Mouse (Mus musculus) frontal cortex, adult (tissue): ENCODE data around the gene Itpr3.

Experiments
- ATAC-seq: cut with Nextera tagmentation; 2 replicates; pipeline ENCODE4 v1.9.2; 2017; ENCODE audit warnings: mild to moderate bottlenecking, moderate library complexity, mixed read lengths; ENCODE audit not compliant: low TSS enrichment

The Itpr3 gene

DNA sequence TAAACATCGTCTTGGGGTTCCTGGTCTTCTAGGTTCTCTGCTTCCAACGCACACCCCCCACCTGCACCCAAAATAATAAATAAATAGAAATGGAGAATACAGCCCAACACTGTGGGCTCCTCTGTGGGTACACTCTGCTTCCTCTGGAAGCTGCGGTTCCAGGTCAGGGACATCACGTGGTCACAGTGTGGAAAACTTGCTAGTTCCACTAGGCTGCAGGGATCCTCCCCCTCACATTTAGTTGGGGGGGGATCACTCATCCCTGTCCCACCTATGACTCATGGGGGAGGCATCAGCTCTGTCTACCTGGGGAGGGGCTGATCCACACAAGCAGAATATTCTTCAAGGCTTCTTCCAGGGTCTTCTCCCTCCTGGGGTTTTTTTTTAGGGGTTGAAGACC lies 87.0 kb downstream of the Itpr3 start:
- no peak for ATAC-seq

DNA sequence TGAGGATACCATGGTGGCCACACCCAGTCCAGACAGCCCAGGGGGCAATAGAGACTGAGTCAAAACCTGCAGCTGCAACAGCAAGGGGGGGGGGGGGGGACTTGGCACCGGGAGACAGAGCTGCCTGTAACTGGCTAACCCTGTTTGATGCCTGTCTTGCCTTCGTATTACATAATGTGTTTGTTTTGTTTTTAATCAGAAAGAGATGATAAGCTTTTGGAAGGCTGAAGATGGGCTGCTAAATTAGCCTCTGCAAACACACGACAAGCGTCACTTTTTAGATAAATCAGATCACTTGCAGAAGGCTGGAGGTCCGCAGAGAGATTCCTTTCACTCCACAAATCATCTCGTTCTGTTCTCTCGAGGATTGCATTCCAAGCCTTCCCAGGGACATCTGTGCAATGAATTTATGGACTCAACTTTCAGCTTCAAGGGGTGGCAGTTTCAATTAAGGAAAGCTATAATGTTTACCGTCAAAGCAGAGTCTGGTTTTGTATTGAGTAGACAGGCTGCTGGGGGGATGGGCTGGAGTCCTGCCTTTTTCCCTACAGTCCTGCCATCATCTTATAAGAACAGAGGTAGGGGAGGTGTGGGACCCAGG lies 89.3 kb downstream of the Itpr3 start:
- ATAC-seq, result no peak

DNA sequence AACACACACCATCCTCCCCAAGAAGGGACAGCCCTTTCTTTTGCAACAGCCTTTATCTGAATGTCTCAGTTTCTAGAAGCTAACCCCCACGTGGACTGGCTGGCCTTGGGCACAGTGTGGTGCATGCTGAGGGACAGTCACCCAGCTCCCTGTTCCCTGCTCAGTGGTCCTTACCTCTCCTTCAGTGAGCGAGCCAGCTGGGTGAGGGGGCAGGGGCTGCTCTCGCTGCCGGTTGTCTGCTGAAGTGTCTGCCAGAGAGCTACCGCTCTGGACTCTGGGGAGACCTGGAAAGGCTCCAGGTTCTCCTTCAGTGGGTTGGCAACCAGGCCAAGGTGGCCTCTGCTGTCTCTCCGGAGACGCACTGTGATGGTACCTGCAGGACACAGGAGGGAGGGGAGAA lies 93.8 kb downstream of the Itpr3 start:
- no peak for ATAC-seq

DNA sequence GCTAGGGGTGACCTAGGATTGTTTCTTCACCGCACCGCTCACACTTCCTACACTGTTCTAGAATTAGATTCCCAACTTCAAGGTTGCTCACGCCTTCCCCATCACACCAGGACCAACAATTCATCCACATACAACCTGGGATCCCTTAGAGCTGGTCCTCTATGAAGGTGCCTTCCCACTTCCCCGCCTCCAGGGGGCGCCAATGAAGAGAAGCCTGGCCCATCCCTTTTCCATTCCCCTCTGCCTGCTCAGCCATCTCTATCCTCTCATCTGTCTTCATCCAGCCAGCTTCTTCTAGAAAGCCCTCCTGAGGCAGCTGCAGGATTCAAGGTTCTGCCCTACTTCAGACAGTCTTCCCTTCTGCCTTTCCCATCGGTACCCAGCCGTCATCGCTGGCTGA lies 94.3 kb downstream of the Itpr3 start:
- ATAC-seq, result no peak

DNA sequence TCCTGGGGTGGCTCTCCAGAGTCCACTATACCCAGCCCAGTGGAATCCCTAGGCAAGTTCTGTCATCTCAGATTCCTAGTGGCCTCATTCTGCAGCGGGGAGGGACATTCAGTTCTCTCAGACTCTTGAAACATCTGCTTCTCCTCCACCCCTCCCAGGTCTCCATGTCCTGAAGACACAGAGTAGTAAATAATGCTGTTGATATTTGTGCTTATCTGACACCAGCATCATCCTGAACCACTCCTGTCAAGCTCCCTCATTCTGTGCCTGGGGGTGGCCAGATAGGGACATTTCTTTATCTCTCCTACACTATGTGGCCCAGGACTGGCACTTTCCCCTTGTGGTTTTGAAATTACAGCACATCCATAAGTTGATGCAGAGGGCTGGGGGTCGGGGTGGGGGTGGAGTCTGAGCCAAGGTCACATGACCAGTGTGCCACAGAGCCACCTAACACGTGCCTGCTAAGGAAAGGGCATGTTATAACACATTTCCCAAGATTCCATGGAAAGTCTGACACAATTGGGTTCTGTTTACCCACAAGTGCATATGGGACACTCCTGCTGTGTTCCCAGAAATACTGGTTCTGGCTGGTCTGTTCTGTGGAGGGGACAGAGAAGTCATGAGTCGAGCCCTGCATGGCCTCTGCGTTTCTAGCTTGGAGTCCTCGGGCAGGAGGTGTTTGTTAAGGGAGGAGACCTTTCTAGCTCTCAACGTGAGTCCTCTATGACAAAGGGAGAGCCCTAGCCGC lies 96.0 kb downstream of the Itpr3 start:
- ATAC-seq, result no peak

GRCm38 (mm10) chr17:27153773-27154193 lies 96.7 kb downstream of the Itpr3 start:
- no peak for ATAC-seq

- peak; percentile 60 for ATAC-seq
Observed at GRCm38 (mm10) chr17:27154256-27154655, 97.2 kb downstream of the Itpr3 start.

DNA sequence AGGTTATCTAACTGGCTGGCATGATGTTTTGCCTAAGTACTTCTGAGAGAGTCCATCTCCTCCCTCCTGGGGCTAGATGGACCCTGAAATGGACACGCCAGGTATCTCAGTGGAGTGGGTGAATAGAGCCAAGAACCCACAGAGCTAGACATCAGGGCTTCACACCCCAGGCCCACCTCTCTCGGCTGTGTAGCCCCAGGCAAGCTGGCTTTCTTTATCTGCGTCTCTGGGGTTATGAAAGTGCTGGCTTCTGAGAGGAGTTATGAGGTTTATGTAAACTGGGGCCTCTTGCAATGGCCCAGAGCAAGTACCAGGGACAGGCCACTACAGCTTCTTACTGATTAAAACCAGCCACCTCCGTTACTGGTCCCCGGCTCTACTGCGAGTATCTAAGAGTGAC lies 97.8 kb downstream of the Itpr3 start:
- ATAC-seq, result no peak

GRCm38 (mm10) chr17:27155752-27156151 lies 98.6 kb downstream of the Itpr3 start:
- ATAC-seq, result no peak

- ATAC-seq, result no peak
Observed at GRCm38 (mm10) chr17:27158439-27158838, 101.3 kb downstream of the Itpr3 start.

GRCm38 (mm10) chr17:27159169-27159568 lies 102.1 kb downstream of the Itpr3 start:
- no peak for ATAC-seq

DNA sequence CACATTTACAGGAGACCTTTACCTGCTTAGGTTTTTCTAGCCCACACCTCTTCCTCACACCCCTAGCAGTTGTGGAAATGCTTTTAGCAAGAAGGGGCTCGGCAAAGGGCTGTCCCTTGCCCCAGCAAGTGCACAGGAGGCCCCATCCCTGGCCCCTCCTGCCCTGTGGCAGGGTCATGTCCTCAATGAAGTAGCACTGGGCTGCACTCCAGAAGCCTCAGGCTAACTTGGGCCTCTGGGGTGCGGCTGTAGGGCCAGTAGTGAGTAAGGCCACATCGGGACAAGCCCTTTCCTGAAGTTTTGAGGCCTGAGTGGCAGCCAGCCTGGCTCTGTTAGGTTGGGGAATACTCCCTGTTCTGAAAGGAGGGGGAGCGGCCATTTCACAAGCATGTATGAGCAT lies 103.8 kb downstream of the Itpr3 start:
- no peak for ATAC-seq

- peak; percentile 76; the same call in 1 of the 2 replicates for ATAC-seq
Observed at GRCm38 (mm10) chr17:27165054-27165773, 108.1 kb downstream of the Itpr3 start.

GRCm38 (mm10) chr17:27166901-27167300 lies 109.8 kb downstream of the Itpr3 start:
- no peak for ATAC-seq

DNA sequence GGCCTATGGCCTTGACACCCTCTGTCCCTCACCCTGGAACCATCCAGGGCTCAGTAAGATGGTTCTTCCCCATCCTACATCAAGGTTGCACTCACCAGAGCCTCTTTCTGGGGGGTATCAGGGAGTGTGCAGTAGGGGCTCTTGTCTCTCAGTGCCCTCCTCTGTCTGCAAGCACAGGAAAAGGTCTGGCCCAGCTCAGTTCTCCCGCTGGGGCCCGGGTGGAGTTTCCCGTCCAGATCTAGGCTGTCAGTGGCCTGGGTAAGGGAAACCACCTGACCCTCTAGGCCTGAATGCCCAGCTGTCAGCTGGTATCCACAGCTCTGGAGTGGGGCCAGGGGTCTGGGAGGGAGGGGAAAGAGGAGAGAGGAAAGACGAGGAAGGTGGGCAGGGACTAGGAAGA lies 110.4 kb downstream of the Itpr3 start, which contains the start of gene Ip6k3:
Gene Ip6k3, minus strand, starts transcription at position 251 of the 400 bp plus-strand sequence.
- ATAC-seq, result no peak

DNA sequence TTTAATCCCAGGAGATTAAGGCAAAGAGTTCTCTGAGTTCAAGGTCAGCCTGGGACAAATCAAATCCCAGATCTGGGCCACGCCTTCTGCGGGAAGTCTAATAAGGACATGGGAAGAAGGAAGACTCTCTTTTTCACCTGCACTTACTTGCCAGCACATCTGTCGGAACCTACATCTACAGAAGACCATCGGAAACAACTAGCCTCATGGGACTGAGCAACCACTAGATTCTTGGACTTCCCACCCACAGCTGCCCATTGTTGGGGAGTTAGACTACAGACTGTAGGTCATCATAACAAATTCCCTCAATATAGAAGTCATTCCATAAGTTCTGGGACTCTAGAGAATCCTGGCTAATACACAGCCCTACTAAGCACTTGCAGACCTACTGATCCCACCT lies 111.5 kb downstream of the Itpr3 start:
- no peak for ATAC-seq

DNA sequence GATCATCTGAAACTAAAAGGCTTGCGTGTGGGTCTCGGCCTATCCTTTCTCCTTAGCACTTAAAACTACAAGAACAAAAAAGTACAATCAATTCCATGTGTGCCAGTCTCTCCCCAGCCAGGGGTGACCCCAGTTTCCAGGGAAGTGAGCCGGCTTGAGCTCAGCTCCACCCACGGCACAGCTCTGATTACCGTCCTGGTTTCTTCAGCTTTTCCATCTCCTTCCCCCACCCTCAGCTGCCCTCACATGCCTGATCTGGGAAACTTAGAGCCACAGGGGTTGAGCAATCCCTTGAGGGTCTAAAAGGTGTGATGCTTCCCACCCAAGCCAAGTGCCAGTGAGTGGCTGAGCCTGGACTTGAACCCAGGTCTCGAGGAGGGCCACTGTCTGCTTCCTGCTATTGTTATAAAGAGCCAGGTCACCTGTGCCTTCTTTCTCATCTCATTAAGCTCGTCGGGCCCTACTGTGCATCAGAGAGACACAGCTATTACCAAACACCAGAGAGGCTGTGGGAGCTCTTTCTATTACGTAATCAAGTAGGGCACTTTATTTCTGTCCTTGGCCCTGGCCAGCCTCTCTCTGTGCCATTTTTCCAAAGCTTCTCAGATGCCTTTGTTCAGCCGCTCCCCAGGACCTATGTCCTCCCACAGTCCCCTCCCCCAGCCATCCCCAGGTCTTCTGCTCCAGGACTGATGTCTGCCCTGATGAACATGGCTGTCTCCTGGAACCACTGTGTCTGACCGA lies 113.0 kb downstream of the Itpr3 start:
- ATAC-seq, result peak; percentile 39; the same call in 1 of the 2 replicates

DNA sequence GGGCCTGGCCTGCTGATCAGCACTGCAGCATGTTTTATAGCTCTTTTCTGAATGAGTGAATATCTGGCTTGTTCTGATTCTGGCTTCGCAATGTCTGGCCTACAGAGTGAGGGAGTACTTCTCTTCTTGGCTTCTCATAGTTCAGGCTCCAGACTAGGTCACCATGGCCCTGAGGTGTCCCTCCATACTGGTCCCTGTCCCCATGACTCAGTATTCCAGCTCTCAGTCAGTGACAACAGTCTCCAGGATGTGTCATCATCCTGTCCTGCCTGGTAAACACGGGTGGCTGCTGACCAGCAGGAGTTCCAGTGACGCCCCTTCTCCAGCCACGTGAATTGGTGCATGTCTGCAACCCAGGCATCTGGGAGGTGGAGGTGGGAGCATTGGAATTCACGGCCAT lies 114.0 kb downstream of the Itpr3 start:
- no peak for ATAC-seq
